Mouse (Mus musculus) spleen, adult 2 months (tissue): ENCODE data around the gene Setd1a. TPM values are rescaled to one million over a fixed set of nuclear protein-coding genes. Genes with fewer than 3 reads are reported as not detected.
"Not testable (repeated sequence)": the region's sequence is repeated elsewhere in the genome, so short reads cannot be mapped to it uniquely, and the experiment has no call there.

ENCODE experiments used
- DNase-seq, 2 experiments: peaks; one replicate each; pipeline versions ENCODE4 v3.0.0 to v3.0.0-alpha.2; 2012 to 2021; ENCODE audit warnings: low spot score in 2 of 2, low read depth in 1 of 2
- H3K27ac ChIP-seq: fragments of 200-500 bp; 2 replicates; pipeline ENCODE4 v1.5.1; 2012; ENCODE audit warnings: low read length, inconsistent platforms; ENCODE audit not compliant: insufficient read depth
- H3K27me3 ChIP-seq: fragments of 200-500 bp; 2 replicates; pipeline ENCODE4 v1.6.1; 2012; ENCODE audit warnings: mild to moderate bottlenecking, moderate library complexity, low read length, inconsistent platforms; ENCODE audit not compliant: control insufficient read depth, insufficient read depth
- H3K36me3 ChIP-seq: fragments of 200-500 bp; 2 replicates; pipeline ENCODE4 v1.6.1; 2012; ENCODE audit warnings: mild to moderate bottlenecking, low read length, inconsistent platforms; ENCODE audit not compliant: control insufficient read depth, insufficient read depth
- H3K4me1 ChIP-seq: fragments of 200-500 bp; 2 replicates; pipeline ENCODE4 v1.6.1; 2011; ENCODE audit warnings: inconsistent platforms; ENCODE audit not compliant: control insufficient read depth, insufficient read depth, insufficient read length
- H3K4me3 ChIP-seq: fragments of 200-500 bp; 2 replicates; pipeline ENCODE4 v1.5.1; 2011; ENCODE audit warnings: mild to moderate bottlenecking, inconsistent platforms; ENCODE audit not compliant: insufficient read depth, insufficient read length; ENCODE audit errors: extremely low read depth
- CTCF ChIP-seq: fragments of 200-500 bp; IDR thresholded peaks from 2 replicates; pipeline ENCODE4 v1.5.1; 2011; ENCODE audit warnings: mild to moderate bottlenecking, inconsistent platforms; ENCODE audit not compliant: insufficient read depth, insufficient read length, insufficient replicate concordance; ENCODE audit errors: extremely low read depth
- POLR2A ChIP-seq: fragments of 200-500 bp; IDR thresholded peaks from 2 replicates; pipeline ENCODE4 v1.6.1; 2011; ENCODE audit warnings: low read depth, low read length, inconsistent platforms
- WGBS: fragments of 180-500 bp; shearing (Covaris S2); methylation state at CpG from one replicate; pipeline ENCODE4 v1.1.7; 2018; 5-methylcytosine and 5-hydroxymethylcytosine counted together
- polyA plus RNA-seq: library from polyadenylated mRNA; depleted of rRNA; stranded (reverse); fragments of >200 nt; gene quantifications from 2 replicates; pipeline ENCODE4 v1.2.3, GENCODE M21; 2012; rRNA removed

Setd1a gene
- 13.9 and 14.9 TPM in 2 replicates for polyA plus RNA-seq

GRCm38 (mm10) chr7:127776426-127776825 is at the start of gene Setd1a:
Setd1a (plus strand) TSS chr7:127776670.
- peaks cover 5% of the 10 kb centered on the region; the same call in 1 of the 2 replicates for H3K4me1 ChIP-seq
- no peak for TF ChIP-seq POLR2A
- TF ChIP-seq CTCF, result no peak
- under 1% methylated on average over 23 of the region's 23 CpGs for WGBS
- peak in 1 of 2 experiments; percentile 73 for DNase-seq
- peaks cover 7% of the 10 kb centered on the region for H3K36me3 ChIP-seq
- H3K27ac ChIP-seq, result peak within 1 kb of the TSS; percentile 96
- H3K27me3 ChIP-seq, result no peaks in the 10 kb centered on the region
- H3K4me3 ChIP-seq, result peak within 1 kb of the TSS; percentile 95

GRCm38 (mm10) chr7:127727898-127728297 is 48.6 kb upstream of the Setd1a start:
- Histone ChIP-seq H3K4me1 (no peaks in the 10 kb centered on the region; the same call in 1 of the 2 replicates), H3K27me3 (no peaks in the 10 kb centered on the region), H3K27ac (no peak overlapping the region), H3K4me3 (no peak overlapping the region), H3K36me3 (no peaks in the 10 kb centered on the region)
- no peak for DNase-seq
- TF ChIP-seq POLR2A, result no peak
- TF ChIP-seq CTCF, result no peak
- WGBS, result 74% methylated on average over 7 of the region's 7 CpGs

GRCm38 (mm10) chr7:127730170-127730569 is 46.3 kb upstream of the Setd1a start:
- H3K4me3 ChIP-seq, result no peak overlapping the region
- no peaks in the 10 kb centered on the region; the same call in 1 of the 2 replicates for H3K4me1 ChIP-seq
- H3K27ac ChIP-seq, result no peak overlapping the region
- WGBS, result 71% methylated on average over 4 of the region's 4 CpGs
- no peak for DNase-seq
- no peak for TF ChIP-seq POLR2A
- no peak for TF ChIP-seq CTCF
- H3K36me3 ChIP-seq, result no peaks in the 10 kb centered on the region
- no peaks in the 10 kb centered on the region for H3K27me3 ChIP-seq

- not testable (repeated sequence) for H3K4me3 ChIP-seq, H3K27ac ChIP-seq, H3K4me1 ChIP-seq, H3K27me3 ChIP-seq, DNase-seq, H3K36me3 ChIP-seq
- WGBS, result no CpG with 5 or more reads among the region's 5 CpGs
Measured at GRCm38 (mm10) chr7:127732066-127732465, 44.4 kb upstream of the Setd1a start, which contains the start of gene Ctf2. Ctf2 (minus strand) TSS chr7:127732166.

GRCm38 (mm10) chr7:127744366-127745045 is 32.0 kb upstream of the Setd1a start, which contains the start of gene Fbxl19:
Fbxl19 (plus strand) TSS chr7:127744543.
- under 1% methylated on average over 26 of the region's 26 CpGs for WGBS
- peak within 1 kb of the TSS; percentile 87 for H3K4me3 ChIP-seq
- no peaks in the 10 kb centered on the region for H3K27me3 ChIP-seq
- H3K27ac ChIP-seq, result peak within 1 kb of the TSS; percentile 42; the same call in 1 of the 2 replicates
- H3K4me1 ChIP-seq, result peaks cover 6% of the 10 kb centered on the region; the same call in 1 of the 2 replicates
- no peak for TF ChIP-seq POLR2A
- no peak for TF ChIP-seq CTCF
- no peaks in the 10 kb centered on the region; the same call in 1 of the 2 replicates for H3K36me3 ChIP-seq
- DNase-seq, result peak; percentile 47 to 65

GRCm38 (mm10) chr7:127745251-127745651 is 31.2 kb upstream of the Setd1a start:
- H3K4me3 ChIP-seq, result peak overlapping the region; percentile 87
- peak; percentile 85 to 86 for DNase-seq
- H3K27ac ChIP-seq, result peak overlapping the region; percentile 87
- H3K36me3 ChIP-seq, result no peaks in the 10 kb centered on the region; the same call in 1 of the 2 replicates
- under 1% methylated on average over 19 of the region's 19 CpGs for WGBS
- no peaks in the 10 kb centered on the region for H3K27me3 ChIP-seq
- peaks cover 6% of the 10 kb centered on the region; the same call in 1 of the 2 replicates for H3K4me1 ChIP-seq
- TF ChIP-seq POLR2A (no peak), CTCF (no peak)

- peak overlapping the region; percentile 87 for H3K4me3 ChIP-seq
- peaks cover 1% of the 10 kb centered on the region; the same call in 1 of the 2 replicates for H3K36me3 ChIP-seq
- WGBS, result under 1% methylated on average over 37 of the region's 39 CpGs
- peak; percentile 63 to 64 for DNase-seq
- peak overlapping the region; percentile 87 for H3K27ac ChIP-seq
- TF ChIP-seq POLR2A, result no peak
- TF ChIP-seq CTCF, result no peak
- H3K27me3 ChIP-seq, result no peaks in the 10 kb centered on the region
- peaks cover 6% of the 10 kb centered on the region; the same call in 1 of the 2 replicates for H3K4me1 ChIP-seq
Measured at GRCm38 (mm10) chr7:127745652-127746493, 30.6 kb upstream of the Setd1a start.
